Mouse (Mus musculus): Measurements from ENCODE around the gene Dcun1d2. TPM values are rescaled to one million over a fixed set of nuclear protein-coding genes. Genes with fewer than 3 reads are reported as not detected.
"Not testable (repeated sequence)": the region's sequence is repeated elsewhere in the genome, so short reads cannot be mapped to it uniquely, and the experiment has no call there.

The Dcun1d2 gene
- polyA plus RNA-seq (2011; ENCODE audit: insufficient read depth, insufficient read length, low read depth, missing spikeins): 14.4 and 15.3 TPM in 2 replicates

GRCm38 (mm10) chr8:13287692-13288623, at the start of gene Dcun1d2, which contains the start of gene Tmco3:
Dcun1d2 (minus strand) TSS chr8:13288131.
Tmco3 (plus strand) TSS chr8:13288190.
- H3K27ac ChIP-seq (ENCODE audit: insufficient read depth, low read length): peak within 1 kb of the TSS; percentile 10; the same call in 1 of the 2 replicates
- H3K9ac ChIP-seq (ENCODE audit: low read depth, poor library complexity, severe bottlenecking): peak within 1 kb of the TSS; percentile 60
- no peaks in the 10 kb centered on the region; the same call in 1 of the 2 replicates for H3K9me3 ChIP-seq (replicated peaks; ENCODE audit: control insufficient read depth, insufficient read depth, low read length, poor library complexity, severe bottlenecking)
- TF ChIP-seq CTCF (IDR thresholded peaks at IDR 0.05; ENCODE audit: low read depth, low read length) (no peak), EP300 (IDR thresholded peaks at IDR 0.05; ENCODE audit: insufficient read depth, low read depth, low read length) (no peak), POLR2A (IDR thresholded peaks at IDR 0.05; ENCODE audit: insufficient read depth, low read length) (peak; percentile 75)
- no peaks in the 10 kb centered on the region for H3K27me3 ChIP-seq (ENCODE audit: control insufficient read depth, insufficient read depth, low read length, poor library complexity, severe bottlenecking)
- H3K4me1 ChIP-seq (ENCODE audit: control insufficient read depth, insufficient read depth, low read length): peaks cover 2% of the 10 kb centered on the region
- H3K4me3 ChIP-seq (ENCODE audit: low read depth, low read length): peak within 1 kb of the TSS; percentile 78
- H3K36me3 ChIP-seq (ENCODE audit: control insufficient read depth, insufficient read depth, low read length, poor library complexity, severe bottlenecking): no peaks in the 10 kb centered on the region

- Histone ChIP-seq H3K4me3 (ENCODE audit: low read depth, low read length) (no peak overlapping the region), H3K27me3 (ENCODE audit: control insufficient read depth, insufficient read depth, low read length, poor library complexity, severe bottlenecking) (no peaks in the 10 kb centered on the region), H3K9ac (ENCODE audit: low read depth, poor library complexity, severe bottlenecking) (peak overlapping the region; percentile 99), H3K27ac (ENCODE audit: insufficient read depth, low read length) (no peak overlapping the region), H3K9me3 (replicated peaks; ENCODE audit: control insufficient read depth, insufficient read depth, low read length, poor library complexity, severe bottlenecking) (no peaks in the 10 kb centered on the region), H3K36me3 (ENCODE audit: control insufficient read depth, insufficient read depth, low read length, poor library complexity, severe bottlenecking) (peaks cover 21% of the 10 kb centered on the region), H3K4me1 (ENCODE audit: control insufficient read depth, insufficient read depth, low read length) (peaks cover 6% of the 10 kb centered on the region)
- TF ChIP-seq CTCF (IDR thresholded peaks at IDR 0.05; ENCODE audit: low read depth, low read length): no peak
- TF ChIP-seq EP300 (IDR thresholded peaks at IDR 0.05; ENCODE audit: insufficient read depth, low read depth, low read length): no peak
- TF ChIP-seq POLR2A (IDR thresholded peaks at IDR 0.05; ENCODE audit: insufficient read depth, low read length): no peak
Measured at GRCm38 (mm10) chr8:13337678-13338077, 49.7 kb upstream of the Dcun1d2 start.

- not testable (repeated sequence) for H3K4me3 ChIP-seq (ENCODE audit: low read depth, low read length); H3K27me3 ChIP-seq (ENCODE audit: control insufficient read depth, insufficient read depth, low read length, poor library complexity, severe bottlenecking); H3K27ac ChIP-seq (ENCODE audit: insufficient read depth, low read length); H3K9me3 ChIP-seq (replicated peaks; ENCODE audit: control insufficient read depth, insufficient read depth, low read length, poor library complexity, severe bottlenecking); H3K4me1 ChIP-seq (ENCODE audit: control insufficient read depth, insufficient read depth, low read length)
- H3K9ac ChIP-seq (ENCODE audit: low read depth, poor library complexity, severe bottlenecking): peak overlapping the region; percentile 99
- peaks cover 17% of the 10 kb centered on the region for H3K36me3 ChIP-seq (ENCODE audit: control insufficient read depth, insufficient read depth, low read length, poor library complexity, severe bottlenecking)
Measured at GRCm38 (mm10) chr8:13337245-13337644, 49.3 kb upstream of the Dcun1d2 start.

GRCm38 (mm10) chr8:13334671-13335070, 46.7 kb upstream of the Dcun1d2 start:
- no peaks in the 10 kb centered on the region for H3K27me3 ChIP-seq (ENCODE audit: control insufficient read depth, insufficient read depth, low read length, poor library complexity, severe bottlenecking)
- no peak overlapping the region for H3K27ac ChIP-seq (ENCODE audit: insufficient read depth, low read length)
- no peaks in the 10 kb centered on the region for H3K9me3 ChIP-seq (replicated peaks; ENCODE audit: control insufficient read depth, insufficient read depth, low read length, poor library complexity, severe bottlenecking)
- H3K9ac ChIP-seq (ENCODE audit: low read depth, poor library complexity, severe bottlenecking): no peak overlapping the region
- H3K4me1 ChIP-seq (ENCODE audit: control insufficient read depth, insufficient read depth, low read length): peaks cover 5% of the 10 kb centered on the region
- TF ChIP-seq POLR2A (IDR thresholded peaks at IDR 0.05; ENCODE audit: insufficient read depth, low read length): no peak
- TF ChIP-seq EP300 (IDR thresholded peaks at IDR 0.05; ENCODE audit: insufficient read depth, low read depth, low read length): no peak
- TF ChIP-seq CTCF (IDR thresholded peaks at IDR 0.05; ENCODE audit: low read depth, low read length): peak; percentile 66
- H3K36me3 ChIP-seq (ENCODE audit: control insufficient read depth, insufficient read depth, low read length, poor library complexity, severe bottlenecking): no peaks in the 10 kb centered on the region
- H3K4me3 ChIP-seq (ENCODE audit: low read depth, low read length): no peak overlapping the region

- Histone ChIP-seq H3K9ac (ENCODE audit: low read depth, poor library complexity, severe bottlenecking) (no peak overlapping the region), H3K36me3 (ENCODE audit: control insufficient read depth, insufficient read depth, low read length, poor library complexity, severe bottlenecking) (no peaks in the 10 kb centered on the region), H3K27me3 (ENCODE audit: control insufficient read depth, insufficient read depth, low read length, poor library complexity, severe bottlenecking) (no peaks in the 10 kb centered on the region), H3K4me3 (ENCODE audit: low read depth, low read length) (no peak overlapping the region), H3K27ac (ENCODE audit: insufficient read depth, low read length) (no peak overlapping the region), H3K9me3 (replicated peaks; ENCODE audit: control insufficient read depth, insufficient read depth, low read length, poor library complexity, severe bottlenecking) (no peaks in the 10 kb centered on the region), H3K4me1 (ENCODE audit: control insufficient read depth, insufficient read depth, low read length) (no peaks in the 10 kb centered on the region)
- no peak for TF ChIP-seq EP300 (IDR thresholded peaks at IDR 0.05; ENCODE audit: insufficient read depth, low read depth, low read length)
- no peak for TF ChIP-seq POLR2A (IDR thresholded peaks at IDR 0.05; ENCODE audit: insufficient read depth, low read length)
- peak; percentile 62 for TF ChIP-seq CTCF (IDR thresholded peaks at IDR 0.05; ENCODE audit: low read depth, low read length)
Measured at GRCm38 (mm10) chr8:13326598-13326997, 38.7 kb upstream of the Dcun1d2 start.

GRCm38 (mm10) chr8:13316671-13317070, 28.7 kb upstream of the Dcun1d2 start:
- H3K27me3 ChIP-seq (ENCODE audit: control insufficient read depth, insufficient read depth, low read length, poor library complexity, severe bottlenecking): no peaks in the 10 kb centered on the region
- no peak overlapping the region for H3K27ac ChIP-seq (ENCODE audit: insufficient read depth, low read length)
- no peaks in the 10 kb centered on the region for H3K9me3 ChIP-seq (replicated peaks; ENCODE audit: control insufficient read depth, insufficient read depth, low read length, poor library complexity, severe bottlenecking)
- no peaks in the 10 kb centered on the region for H3K4me1 ChIP-seq (ENCODE audit: control insufficient read depth, insufficient read depth, low read length)
- TF ChIP-seq POLR2A (IDR thresholded peaks at IDR 0.05; ENCODE audit: insufficient read depth, low read length) (no peak), CTCF (IDR thresholded peaks at IDR 0.05; ENCODE audit: low read depth, low read length) (no peak), EP300 (IDR thresholded peaks at IDR 0.05; ENCODE audit: insufficient read depth, low read depth, low read length) (no peak)
- no peak overlapping the region for H3K4me3 ChIP-seq (ENCODE audit: low read depth, low read length)
- H3K36me3 ChIP-seq (ENCODE audit: control insufficient read depth, insufficient read depth, low read length, poor library complexity, severe bottlenecking): no peaks in the 10 kb centered on the region
- H3K9ac ChIP-seq (ENCODE audit: low read depth, poor library complexity, severe bottlenecking): no peak overlapping the region
